Mouse (Mus musculus): ENCODE results near the gene Gm5294.

GRCm38 (mm10) chr5:138864880-138865279, 45.0 kb downstream of the Gm5294 start:
- TF ChIP-seq CTCF (IDR thresholded peaks at IDR 0.05; ENCODE audit: insufficient read depth, low read length), result no peak
- no peak for TF ChIP-seq POLR2A (IDR thresholded peaks at IDR 0.05; ENCODE audit: borderline replicate concordance, extremely low read depth, low read depth, low read length)

Measured in lung, adult 2 months (tissue).